Mouse (Mus musculus) G1E (cell line): ENCODE measurements around the gene Rin1.

Source experiments
- CTCF ChIP-seq: IDR thresholded peaks from 2 replicates; pipeline ENCODE4 v1.5.1; 2012; ENCODE audit warnings: low read depth, low read length, inconsistent platforms, mixed read lengths
- GATA1 ChIP-seq: IDR thresholded peaks from 2 replicates; pipeline ENCODE4 v1.6.1; 2012; ENCODE audit warnings: borderline replicate concordance, low read length, inconsistent platforms, mixed read lengths

DNA sequence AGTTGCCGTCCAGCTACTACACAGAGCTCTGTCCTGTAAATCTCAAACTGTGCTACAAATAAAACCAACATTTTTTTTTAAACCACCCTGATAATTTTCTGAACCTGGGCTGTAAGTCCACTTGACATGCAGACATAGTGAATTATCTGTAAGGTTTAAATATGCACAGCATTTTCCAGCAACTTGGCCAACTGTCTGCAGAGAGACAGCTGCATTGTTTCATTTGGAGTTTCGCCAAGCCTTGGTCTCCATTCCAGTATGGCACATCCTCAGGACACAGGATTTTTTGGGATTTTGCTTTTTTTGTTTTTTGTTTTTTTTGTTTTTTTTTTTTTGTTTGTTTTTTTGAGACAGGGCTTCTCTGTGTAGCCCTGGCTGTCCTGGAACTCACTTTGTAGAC lies 28.9 kb upstream of the Rin1 start:
- TF ChIP-seq CTCF = no peak
- no peak for TF ChIP-seq GATA1
